Mouse (Mus musculus) urinary bladder, postnatal 10 days (tissue): ENCODE measurements around the gene Sipa1l3.

Source experiments
- DNase-seq: peaks from one replicate; pipeline ENCODE4 v3.0.0; 2022; ENCODE audit warnings: low spot score

Gene Sipa1l3

DNA sequence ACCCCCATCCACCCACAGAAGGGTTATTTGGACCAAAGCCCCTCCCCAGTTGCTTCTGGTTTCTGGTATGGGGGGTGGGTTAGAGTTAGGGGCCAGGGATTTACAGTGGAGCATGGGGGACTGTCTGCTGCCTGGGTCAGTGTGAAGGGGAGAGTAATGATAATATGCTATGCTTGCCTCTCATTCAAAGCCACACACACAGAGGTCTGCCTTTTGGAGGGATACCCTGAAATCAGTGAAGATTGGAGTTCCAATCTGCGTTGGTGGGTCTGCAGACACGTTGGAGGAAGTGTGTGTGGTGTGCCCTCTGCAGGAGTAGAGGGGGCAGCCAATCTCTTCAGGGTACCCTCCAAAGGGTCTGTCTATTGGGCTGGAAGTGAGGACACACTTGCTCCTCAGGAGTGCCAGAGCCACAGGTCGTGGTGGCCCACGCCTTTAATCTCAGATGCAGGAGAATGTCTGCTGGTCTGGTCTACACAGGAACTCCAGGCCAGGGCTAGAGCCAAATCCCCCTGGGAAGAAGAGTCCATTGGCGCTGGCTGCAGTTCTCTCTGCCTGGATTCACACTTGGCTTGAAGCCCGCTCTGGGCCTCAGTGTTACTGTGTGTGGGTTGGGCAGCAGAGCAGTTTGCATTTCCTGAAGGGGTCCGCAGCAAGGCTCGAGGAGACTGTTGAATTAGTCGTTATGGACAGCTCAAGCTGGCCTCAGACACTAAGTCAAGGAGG is 213.0 kb downstream of the Sipa1l3 start:
- DNase-seq = no peak

DNA sequence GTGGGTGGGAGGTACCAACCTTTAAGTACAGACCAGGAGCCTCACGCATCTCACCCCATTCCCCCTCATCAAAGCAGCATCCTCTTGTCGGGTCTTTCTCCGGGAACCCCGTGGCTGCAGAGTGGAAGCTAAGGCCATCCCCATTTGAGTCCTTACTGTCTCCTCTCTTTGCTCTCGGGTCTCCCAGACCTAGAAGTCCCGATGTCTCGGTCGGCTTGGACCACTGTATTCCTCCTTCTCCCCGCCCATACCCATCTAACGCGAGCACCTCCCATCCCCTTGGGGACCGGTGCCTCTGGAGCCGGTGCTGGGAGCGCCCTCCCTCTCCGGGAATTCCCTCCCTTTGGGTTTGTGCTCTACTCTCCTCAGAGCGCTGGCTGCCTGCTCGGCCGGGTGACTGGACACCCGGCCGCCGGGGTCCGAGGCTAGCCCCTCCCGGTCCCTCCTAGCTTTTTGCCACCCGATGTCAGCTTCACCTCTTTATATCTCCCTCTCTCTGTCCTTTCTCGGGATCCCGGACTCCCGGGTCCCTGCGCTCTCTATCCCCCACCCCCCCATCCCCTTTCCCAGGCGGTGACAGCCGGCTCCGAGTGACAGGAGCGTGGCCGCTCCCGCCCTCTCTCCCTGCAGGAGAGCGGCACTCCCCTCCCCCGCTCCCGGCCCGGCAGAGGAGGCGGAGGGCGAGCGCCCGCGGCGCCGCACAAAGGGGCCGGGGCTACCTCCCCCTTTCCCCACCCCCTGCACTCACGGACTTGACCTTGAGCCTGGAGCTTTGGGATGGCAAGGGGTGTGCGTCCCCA is 213.8 kb downstream of the Sipa1l3 start:
- DNase-seq = no peak

GRCm38 (mm10) chr7:29303738-29304462 is 214.5 kb downstream of the Sipa1l3 start, which contains the start of gene Dpf1:
Gene Dpf1 (plus strand): TSS chr7:29303951.
- DNase-seq = no peak

DNA sequence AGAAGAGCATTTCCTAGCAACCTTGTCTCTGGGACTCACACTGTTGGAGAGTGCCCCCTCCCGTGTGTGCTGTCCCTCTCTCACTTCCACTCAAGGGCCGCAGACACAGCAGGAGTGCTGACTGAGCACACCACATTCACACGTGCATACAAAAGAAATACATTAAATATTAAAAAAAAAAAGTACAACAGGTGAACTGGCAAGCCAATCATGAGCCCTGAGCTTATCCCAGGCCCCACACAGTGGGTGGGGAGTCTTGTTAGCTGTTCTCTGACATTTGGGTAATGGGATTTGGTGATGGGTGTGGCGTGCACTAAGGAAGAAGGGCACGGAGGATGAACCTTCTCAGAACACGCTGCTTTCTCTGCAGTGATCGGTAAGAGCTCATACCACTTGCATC is 215.8 kb downstream of the Sipa1l3 start:
- DNase-seq = no peak

GRCm38 (mm10) chr7:29301127-29301566 is 217.3 kb downstream of the Sipa1l3 start:
- no peak for DNase-seq

DNA sequence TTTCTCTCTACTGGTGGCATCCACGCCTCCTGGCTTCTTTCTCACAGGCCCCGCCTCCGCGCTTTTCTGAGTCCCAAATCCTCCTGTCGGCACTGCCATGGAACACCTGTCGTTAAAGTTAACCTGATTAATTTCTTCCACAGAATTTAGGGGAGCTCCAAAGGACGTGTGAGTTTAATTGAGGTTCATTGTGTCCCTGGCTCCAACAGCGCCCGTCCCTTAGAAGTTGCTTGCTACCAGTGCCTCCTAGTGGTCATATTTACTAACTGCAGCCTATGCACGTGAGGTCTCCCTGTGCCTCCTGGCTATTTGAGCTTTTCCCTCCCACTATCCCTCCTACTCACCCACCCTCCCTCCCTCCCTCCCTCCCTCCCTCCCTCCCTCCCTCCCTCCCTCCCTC is 221.4 kb downstream of the Sipa1l3 start:
- DNase-seq = no peak

GRCm38 (mm10) chr7:29295861-29296647 is 222.4 kb downstream of the Sipa1l3 start:
- no peak for DNase-seq

GRCm38 (mm10) chr7:29294111-29294761 is 224.2 kb downstream of the Sipa1l3 start:
- DNase-seq = no peak

- DNase-seq = no peak
These were observed 225.0 kb downstream of the Sipa1l3 start for GRCm38 (mm10) chr7:29293131-29294065.

DNA sequence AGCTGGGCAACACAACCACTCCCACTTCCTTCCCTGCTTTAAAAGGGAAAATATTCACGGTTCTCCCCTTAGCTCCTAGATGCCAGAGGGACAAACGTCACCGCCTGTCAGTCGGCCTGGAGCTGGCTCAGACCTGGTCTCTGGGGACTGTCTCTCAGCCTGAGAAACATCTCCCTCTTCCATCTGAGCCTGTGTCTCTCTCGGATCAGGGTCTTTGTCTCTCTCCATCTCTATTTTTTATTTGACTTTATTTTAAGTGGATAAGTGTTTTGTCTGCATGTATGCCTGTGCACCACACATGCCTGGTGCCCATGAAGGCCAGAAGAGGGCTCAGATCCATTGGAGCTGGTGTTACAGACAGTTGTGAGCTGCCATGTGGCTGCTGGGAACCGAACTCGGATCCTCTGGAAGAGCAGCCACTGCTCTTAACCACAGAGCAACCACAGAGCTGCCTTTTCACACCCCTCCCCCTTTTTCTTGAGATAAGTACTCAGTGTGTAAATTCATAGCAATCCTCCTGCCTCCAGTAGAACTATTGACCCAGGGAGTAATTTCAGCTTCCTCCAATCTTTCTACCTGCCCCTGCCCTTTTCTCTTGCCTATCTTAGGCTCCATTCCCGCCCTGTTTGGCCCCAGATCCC is 225.9 kb downstream of the Sipa1l3 start:
- no peak for DNase-seq

DNA sequence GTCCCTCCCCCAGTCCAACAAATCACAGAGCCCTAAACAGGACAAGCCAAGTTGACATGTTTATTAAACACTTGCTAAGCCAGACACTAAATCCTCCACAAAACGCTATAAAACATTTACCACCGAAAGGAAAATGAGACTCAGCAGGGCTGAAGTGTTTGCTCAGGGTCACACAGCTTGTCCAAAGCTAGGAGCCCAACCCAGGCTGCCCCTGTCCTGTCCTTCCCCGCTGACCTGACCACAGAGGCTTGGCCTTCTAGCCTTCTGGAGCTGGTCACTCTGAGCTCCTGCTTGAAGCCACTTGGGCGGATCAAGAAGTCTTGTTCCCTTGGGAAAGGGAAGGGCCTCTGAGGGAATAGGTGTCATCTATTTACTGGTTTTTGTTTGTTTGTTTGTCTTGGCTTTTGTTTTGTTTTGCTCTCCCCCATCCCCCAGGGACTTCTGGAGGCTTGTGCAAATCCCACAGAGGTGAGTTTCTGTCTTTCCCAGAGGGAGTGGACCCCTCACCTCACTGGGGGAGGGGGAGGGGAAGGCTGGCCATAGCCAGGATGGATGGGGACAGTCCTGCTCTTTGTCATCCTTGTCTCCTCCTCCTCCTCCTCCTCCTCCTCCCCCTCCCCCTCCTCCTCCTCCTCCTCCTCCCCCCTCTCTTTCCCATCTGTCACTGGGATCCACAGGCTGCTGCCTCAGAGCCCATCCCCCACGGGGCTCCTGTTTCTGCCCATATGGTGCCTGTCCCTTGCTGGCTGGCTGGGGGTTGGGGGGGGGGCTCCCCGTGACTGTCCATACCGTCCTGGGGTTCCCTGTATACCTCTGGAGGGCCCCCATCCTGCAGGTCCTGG is 226.6 kb downstream of the Sipa1l3 start:
- DNase-seq = no peak

DNA sequence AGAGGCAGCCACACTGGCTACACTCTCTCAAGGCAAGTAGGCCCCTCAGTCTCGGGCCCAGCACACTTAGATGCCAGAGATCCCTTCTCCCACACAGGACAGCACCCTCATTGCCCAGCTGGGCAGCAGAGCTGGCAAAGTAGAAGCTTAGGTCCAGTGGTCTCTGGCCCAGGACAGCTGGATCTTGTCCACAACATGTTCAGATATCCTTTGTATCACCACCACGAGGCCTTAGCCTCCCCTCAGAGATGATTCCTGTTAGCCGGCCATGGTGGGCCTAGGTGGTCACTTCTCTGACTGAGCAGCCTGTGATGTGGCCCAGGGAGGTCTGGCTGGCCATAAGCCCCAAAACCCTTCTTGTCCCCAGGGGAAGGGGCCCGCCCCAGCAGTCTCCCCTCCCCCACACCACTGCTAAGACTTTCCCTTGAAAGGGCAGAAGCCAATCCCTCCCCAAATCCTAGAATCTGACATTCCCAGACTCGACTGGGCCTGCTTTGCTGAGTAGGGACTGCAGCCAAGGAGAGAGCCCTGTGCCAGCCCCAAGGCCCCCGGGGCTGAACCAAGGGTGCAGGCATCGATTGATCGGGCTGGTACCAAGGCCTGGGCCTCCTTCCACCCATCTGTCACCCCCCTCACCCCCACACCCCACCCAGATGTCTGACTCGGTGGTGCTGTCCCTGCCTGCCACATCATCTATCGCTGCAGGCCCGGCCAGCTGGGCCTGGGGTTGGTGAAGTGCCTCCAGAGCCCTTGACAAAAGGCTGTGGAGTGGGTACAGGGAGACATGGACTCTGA is 227.6 kb downstream of the Sipa1l3 start:
- no peak for DNase-seq

- no peak for DNase-seq
These were observed 228.6 kb downstream of the Sipa1l3 start for GRCm38 (mm10) chr7:29289856-29290255.

DNA sequence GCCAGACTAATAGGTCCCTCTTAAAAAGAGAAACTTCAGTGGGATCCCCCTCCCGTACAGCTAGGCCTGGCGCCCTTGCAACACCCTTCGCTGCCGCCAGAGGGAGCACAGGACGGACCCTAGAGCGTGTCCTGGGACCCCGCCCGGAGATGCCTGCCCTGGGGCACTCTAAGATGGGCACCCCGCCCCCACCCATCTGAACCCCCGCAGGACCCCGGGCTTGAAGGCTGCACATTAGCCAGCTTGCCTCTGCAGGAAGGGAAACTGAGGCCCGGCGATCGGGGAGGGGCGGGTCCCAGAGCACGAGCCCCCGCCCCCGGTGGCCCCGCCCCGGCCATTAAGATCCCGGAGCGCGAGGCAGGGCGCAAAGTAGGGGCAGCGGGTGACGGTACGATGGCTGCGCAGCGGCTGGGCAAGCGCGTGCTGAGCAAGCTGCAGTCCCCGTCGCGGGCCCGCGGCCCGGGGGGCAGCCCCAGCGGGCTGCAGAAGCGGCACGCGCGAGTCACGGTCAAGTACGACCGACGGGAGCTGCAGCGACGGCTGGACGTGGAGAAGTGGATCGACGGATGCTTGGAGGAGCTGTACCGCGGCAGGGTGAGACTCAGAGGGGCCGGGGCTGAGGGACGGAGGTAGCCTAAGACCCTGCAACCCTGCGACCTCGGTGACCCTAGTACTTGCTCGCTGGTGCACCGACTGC is 229.4 kb downstream of the Sipa1l3 start, which contains the start of gene Ppp1r14a:
Gene Ppp1r14a (plus strand): TSS at position 367 of the 697 bp plus-strand sequence.
- DNase-seq = no peak

DNA sequence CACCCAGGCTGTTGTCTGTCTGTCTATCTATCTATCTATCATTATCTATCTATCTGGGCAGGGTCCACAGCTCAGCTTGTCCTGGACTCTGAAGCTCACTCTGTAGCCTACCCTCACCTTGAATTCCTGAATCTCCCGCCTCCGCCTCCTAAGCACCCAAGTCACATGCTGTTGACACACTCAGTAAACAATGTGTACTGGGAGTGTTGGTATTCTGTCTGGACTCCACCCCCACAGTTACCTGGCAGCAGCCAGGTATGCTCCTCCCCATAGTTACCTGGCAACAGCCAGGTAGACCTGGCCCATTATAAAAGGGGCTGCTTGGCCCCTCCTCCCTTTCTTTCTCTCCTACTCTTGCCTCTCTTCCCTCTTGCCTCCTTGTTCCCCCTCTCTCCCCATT is 230.4 kb downstream of the Sipa1l3 start:
- no peak for DNase-seq

- DNase-seq = no peak
These were observed 231.0 kb downstream of the Sipa1l3 start for GRCm38 (mm10) chr7:29287481-29287880.

DNA sequence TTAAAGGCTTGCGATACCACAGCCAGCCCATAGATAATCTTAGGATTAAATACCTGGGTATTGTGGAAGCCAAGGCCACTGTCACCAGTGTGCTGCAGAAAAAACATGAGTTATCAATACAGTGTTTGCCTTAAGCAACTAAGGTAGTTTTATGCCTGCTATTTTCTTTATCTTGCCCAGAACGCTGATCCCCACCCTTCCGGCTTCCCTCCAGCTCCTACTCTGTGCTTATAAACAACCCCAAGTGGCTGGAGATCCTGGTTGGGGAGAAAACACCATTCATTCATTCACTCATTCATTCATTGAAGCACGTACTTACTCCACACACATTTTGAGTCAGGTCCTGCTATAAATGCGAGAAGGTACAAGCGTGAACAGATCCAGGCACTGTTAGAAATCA is 233.9 kb downstream of the Sipa1l3 start:
- DNase-seq = no peak
